Mouse (Mus musculus) bone marrow, adult 2 months (tissue): ENCODE measurements around the gene Sema3f. TPM values are rescaled to one million over a fixed set of nuclear protein-coding genes. Genes with fewer than 3 reads are reported as not detected.

Experiments used
- H3K27ac ChIP-seq: fragments of 200-500 bp; 2 replicates; pipeline ENCODE4 v1.5.1; 2012; ENCODE audit warnings: low read depth, mild to moderate bottlenecking, control low read depth, inconsistent platforms, low read length; ENCODE audit not compliant: control insufficient read depth, poor library complexity, insufficient read depth
- H3K4me1 ChIP-seq: fragments of 200-500 bp; 2 replicates; pipeline ENCODE4 v1.6.1; 2011; ENCODE audit warnings: low read length; ENCODE audit not compliant: control insufficient read depth, insufficient read depth
- H3K4me3 ChIP-seq: fragments of 200-500 bp; replicated peaks from 2 replicates; pipeline ENCODE3; 2011; ENCODE audit warnings: mild to moderate bottlenecking, low read depth, low read length, control low read depth; ENCODE audit not compliant: control insufficient read depth
- CTCF ChIP-seq: fragments of 200-500 bp; IDR thresholded peaks from 2 replicates; pipeline ENCODE4 v1.5.1; 2011; ENCODE audit warnings: low read length, control low read depth; ENCODE audit not compliant: control insufficient read depth, insufficient read depth
- POLR2A ChIP-seq: fragments of 200-500 bp; IDR thresholded peaks from 2 replicates; pipeline ENCODE4 v1.6.1; 2011; ENCODE audit warnings: low read depth, mild to moderate bottlenecking, control low read depth, low read length, borderline replicate concordance; ENCODE audit not compliant: control insufficient read depth
- WGBS: fragments of 180-500 bp; shearing (Covaris S2); methylation state at CpG from one replicate; pipeline ENCODE4 v1.1.7; 2018; 5-methylcytosine and 5-hydroxymethylcytosine counted together
- polyA plus RNA-seq: library from polyadenylated mRNA; stranded (reverse); fragments of >200 nt; gene quantifications from 2 replicates; pipeline ENCODE4 v1.2.4, GENCODE M21; 2011; ENCODE audit warnings: low replicate concordance; ENCODE audit not compliant: missing spikeins, insufficient read depth, insufficient read length

The Sema3f gene
- polyA plus RNA-seq, 1 experiment = 5.0 TPM

GRCm38 (mm10) chr9:107699376-107699980 is 10.8 kb downstream of the Sema3f start:
- Histone ChIP-seq H3K4me1 (no peaks in the 10 kb centered on the region), H3K4me3 (no peak overlapping the region), H3K27ac (no peak overlapping the region)
- 79% methylated on average over 9 of the region's 9 CpGs for WGBS
- no peak for TF ChIP-seq CTCF
- TF ChIP-seq POLR2A = no peak

GRCm38 (mm10) chr9:107698611-107699190 is 11.6 kb downstream of the Sema3f start:
- H3K4me1 ChIP-seq = no peaks in the 10 kb centered on the region
- H3K4me3 ChIP-seq = no peak overlapping the region
- H3K27ac ChIP-seq = no peak overlapping the region
- 82% methylated on average over 14 of the region's 14 CpGs for WGBS
- TF ChIP-seq POLR2A (no peak), CTCF (no peak)

- WGBS = 83% methylated on average over 14 of the region's 14 CpGs
- H3K4me1 ChIP-seq = no peaks in the 10 kb centered on the region
- H3K27ac ChIP-seq = no peak overlapping the region
- no peak for TF ChIP-seq CTCF
- TF ChIP-seq POLR2A = no peak
- no peak overlapping the region for H3K4me3 ChIP-seq
Measured at GRCm38 (mm10) chr9:107697811-107698521, 12.3 kb downstream of the Sema3f start.

- Histone ChIP-seq H3K4me3 (no peak overlapping the region), H3K27ac (no peak overlapping the region), H3K4me1 (no peaks in the 10 kb centered on the region)
- TF ChIP-seq CTCF (no peak), POLR2A (no peak)
- WGBS = 75% methylated on average over 9 of the region's 9 CpGs
Measured at GRCm38 (mm10) chr9:107696845-107697610, 13.2 kb downstream of the Sema3f start.

- H3K4me3 ChIP-seq = no peak overlapping the region
- no peak for TF ChIP-seq CTCF
- no peak for TF ChIP-seq POLR2A
- H3K27ac ChIP-seq = no peak overlapping the region
- no peaks in the 10 kb centered on the region for H3K4me1 ChIP-seq
- 7% methylated on average over 6 of the region's 6 CpGs for WGBS
Measured at GRCm38 (mm10) chr9:107696106-107696479, 14.2 kb downstream of the Sema3f start.

GRCm38 (mm10) chr9:107695441-107696105 is 14.7 kb downstream of the Sema3f start:
- TF ChIP-seq CTCF (no peak), POLR2A (no peak)
- Histone ChIP-seq H3K4me3 (no peak overlapping the region), H3K27ac (no peak overlapping the region), H3K4me1 (no peaks in the 10 kb centered on the region)
- 73% methylated on average over 12 of the region's 12 CpGs for WGBS

GRCm38 (mm10) chr9:107694627-107695026 is 15.6 kb downstream of the Sema3f start:
- TF ChIP-seq POLR2A = no peak
- TF ChIP-seq CTCF = no peak
- Histone ChIP-seq H3K4me1 (no peaks in the 10 kb centered on the region), H3K27ac (no peak overlapping the region), H3K4me3 (no peak overlapping the region)
- 69% methylated on average over 7 of the region's 7 CpGs for WGBS

- no peak overlapping the region for H3K4me3 ChIP-seq
Measured at GRCm38 (mm10) chr9:107693433-107693987, 16.8 kb downstream of the Sema3f start.

More at GRCm38 (mm10) chr9:107693433-107693987, 16.8 kb downstream of the Sema3f start:
- Histone ChIP-seq H3K4me1 (no peaks in the 10 kb centered on the region), H3K27ac (no peak overlapping the region)
- no peak for TF ChIP-seq POLR2A
- TF ChIP-seq CTCF = no peak
- WGBS = 56% methylated on average over 4 of the region's 4 CpGs
